In genomic region chr16:90143416-90143759, GRCm38 (mm10) we compare ENCODE assay signal across 8 mouse cellular contexts. TPM values are rescaled to one million over a fixed set of nuclear protein-coding genes. Genes with fewer than 3 reads are reported as not detected.
DNase-seq lines count a peak whose midpoint lies in the region; ATAC-seq and TF ChIP-seq lines count a peak whose summit lies in the region.

No protein-coding gene starts in this region.

- H3K27ac ChIP-seq in heart, embryonic 13.5 days (replicated peaks), result peak overlapping the region; percentile 80
- H3K27ac ChIP-seq in ES-E14 (ENCODE audit: insufficient read depth, low read depth, low read length, poor library complexity, severe bottlenecking) (no peak overlapping the region), macrophage (no peak overlapping the region)
- H3K27ac ChIP-seq in forebrain, embryonic 16.5 days (ENCODE audit: low read length), result peak overlapping the region; percentile 84

- peak overlapping the region; percentile 100 for H3K4me2 ChIP-seq in heart, embryonic 13.5 days
- peak overlapping the region; percentile 80 for H3K4me2 ChIP-seq in forebrain, embryonic 16.5 days (ENCODE audit: low read length)

- H3K27me3 ChIP-seq in heart, embryonic 13.5 days (replicated peaks), result no peaks in the 10 kb centered on the region
- H3K27me3 ChIP-seq in forebrain, embryonic 16.5 days (replicated peaks; ENCODE audit: control insufficient read depth, insufficient read depth, low read length), result no peaks in the 10 kb centered on the region

- WGBS in heart, embryonic 13.5 days, result under 1% methylated on average over 21 of the region's 21 CpGs
- WGBS in forebrain, embryonic 16.5 days, result under 1% methylated on average over 21 of the region's 21 CpGs
- under 1% methylated on average over 21 of the region's 21 CpGs for WGBS in macrophage (ENCODE audit: missing documents)

- intact Hi-C loops in heart, postnatal 25 days (cut with DNase I), result no loop called here

- H3K4me1 ChIP-seq in heart, embryonic 13.5 days, result peaks cover 26% of the 10 kb centered on the region
- H3K4me1 ChIP-seq in ES-E14 (ENCODE audit: control insufficient read depth in 2 of 2, insufficient read depth in 2 of 2, low read length in 2 of 2, poor library complexity in 1 of 2), result peaks cover 8 to 17% of the 10 kb centered on the region in 2 experiments; a peak in 3 of 4 replicates
- H3K4me1 ChIP-seq in forebrain, embryonic 16.5 days (replicated peaks; ENCODE audit: control insufficient read depth, insufficient read depth, low read length), result peaks cover 14% of the 10 kb centered on the region

- H3K79me2 ChIP-seq in macrophage (ENCODE audit: inconsistent target), result no peaks in the 10 kb centered on the region

- in situ Hi-C loops in ES-E14 (cut with MboI; ENCODE audit: low sequenced_read_pairs in 2 of 2, unreplicated experiment in 2 of 2), result no loop called here

- H3K36me3 ChIP-seq in heart, embryonic 13.5 days, result no peaks in the 10 kb centered on the region
- H3K36me3 ChIP-seq in ES-E14 (ENCODE audit: control insufficient read depth, insufficient read depth, low read length, poor library complexity, severe bottlenecking), result no peaks in the 10 kb centered on the region
- H3K36me3 ChIP-seq in forebrain, embryonic 16.5 days (ENCODE audit: control insufficient read depth, insufficient read depth), result no peaks in the 10 kb centered on the region
- no peaks in the 10 kb centered on the region for H3K36me3 ChIP-seq in macrophage (ENCODE audit: inconsistent target)

- H3K4me3 ChIP-seq in heart, embryonic 13.5 days, result peak overlapping the region; percentile 75
- peak overlapping the region; percentile 76 to 98 for H3K4me3 ChIP-seq in ES-E14 (ENCODE audit: insufficient read depth in 1 of 2, low read depth in 1 of 2, low read length in 2 of 2, poor library complexity in 1 of 2, severe bottlenecking in 1 of 2)
- H3K4me3 ChIP-seq in forebrain, embryonic 16.5 days (replicated peaks; ENCODE audit: low read length), result peak overlapping the region; percentile 81
- peak overlapping the region; percentile 38 for H3K4me3 ChIP-seq in macrophage (ENCODE audit: inconsistent target)

- DNase-seq in heart, postnatal 25 days (ENCODE audit: low spot score), result no peak
- no peak for DNase-seq in ES-E14 (ENCODE audit: low read depth, low spot score)
- no peak for DNase-seq in gastrocnemius, postnatal 4 days (ENCODE audit: low spot score in 2 of 2)
- DNase-seq in adrenal gland, postnatal 4 days (ENCODE audit: low spot score in 2 of 2), result no peak

- peak overlapping the region; percentile 90 for H3K9ac ChIP-seq in heart, embryonic 13.5 days
- H3K9ac ChIP-seq in ES-E14 (ENCODE audit: insufficient read depth, low read depth, low read length, poor library complexity, severe bottlenecking), result peak overlapping the region; percentile 74
- peak overlapping the region; percentile 79 for H3K9ac ChIP-seq in forebrain, embryonic 16.5 days (replicated peaks; ENCODE audit: low read depth, low read length)

- no peak for ATAC-seq in heart, embryonic 13.5 days (ENCODE audit: extremely low read depth, insufficient number of reproducible peaks, low FRiP score, low TSS enrichment)
- ATAC-seq in forebrain, embryonic 16.5 days, result peak; percentile 47
- ATAC-seq in frontal cortex, adult (ENCODE audit: low TSS enrichment), result no peak

- no peaks in the 10 kb centered on the region for H3K9me3 ChIP-seq in heart, embryonic 13.5 days
- no peaks in the 10 kb centered on the region for H3K9me3 ChIP-seq in ES-E14 (ENCODE audit: control insufficient read depth, insufficient read depth, low read depth, low read length)
- no peaks in the 10 kb centered on the region for H3K9me3 ChIP-seq in forebrain, embryonic 16.5 days (ENCODE audit: control insufficient read depth, low read length)

TF ChIP-seq in ES-E14, 5 proteins besides CTCF, POLR2A, EP300 and RAD21:
- TF ChIP-seq CHD2 (IDR thresholded peaks at IDR 0.05; ENCODE audit: low read depth, low read length), result no peak
- no peak for TF ChIP-seq MAFK (IDR thresholded peaks at IDR 0.05; ENCODE audit: insufficient read depth, low read depth, low read length)
- TF ChIP-seq ZNF384 (IDR thresholded peaks at IDR 0.05; ENCODE audit: low read depth, low read length), result no peak
- no peak for TF ChIP-seq HCFC1 (IDR thresholded peaks at IDR 0.05; ENCODE audit: borderline replicate concordance, insufficient read depth, low read length)
- no peak for TF ChIP-seq ZC3H11A (IDR thresholded peaks at IDR 0.05; ENCODE audit: borderline replicate concordance, low read depth, low read length)

RNA-seq across cellular contexts. Expression of gene Tiam1, which starts 0.2 kb away (rescaled TPM):
- 8.8 and 10.7 TPM in 2 replicates for polyA plus RNA-seq in heart, embryonic 13.5 days (2015; fragmentation: Nextera tagmentation; extraction: Ambion mirVana)
- total RNA-seq in heart, postnatal 25 days (2021), result 1 to 10 TPM; 6.7 to 7.8 TPM
- 15.7 and 22.9 TPM in 2 replicates for total RNA-seq in ES-E14 (2012; rRNA removed)
- 29.5 and 32.1 TPM in 2 replicates for polyA plus RNA-seq in forebrain, embryonic 16.5 days (2015; fragmentation: Nextera tagmentation; extraction: Ambion mirVana)
- total RNA-seq in macrophage (2018; cell fraction: chromatin; rRNA removed), result 10 to 100 TPM in 16 of 26 experiments, 1 to 10 TPM in 10; 2.4 to 91.2 (median 10.7) TPM
- 1 to 10 TPM; 3.0 to 7.4 (median 4.4) TPM for total RNA-seq in macrophage (2018; cell fraction: cytosol; rRNA removed)
- total RNA-seq in macrophage (2018; cell fraction: nucleus; rRNA removed), result 10 to 100 TPM in 10 of 26 experiments, 1 to 10 TPM in 16; 4.9 to 44.7 (median 8.8) TPM
- polyA plus RNA-seq in macrophage (2018), result 2.5 to 6.1 TPM (median 3.5 TPM) in 3 replicates
- total RNA-seq in gastrocnemius, postnatal 4 days (2021), result 10 to 100 TPM; 14.5 to 15.5 TPM
- total RNA-seq in adrenal gland, postnatal 4 days (2021), result 10 to 100 TPM; 67.9 to 73.4 TPM

Comparison
In these comparisons a context has a peak if more than half of its experiments do, and no peak if none do; other contexts are left out.
1. H3K27ac ChIP-seq: peak in heart, embryonic 13.5 days (single experiment) and forebrain, embryonic 16.5 days (single experiment); none in ES-E14 (single experiment) and macrophage (single experiment).
2. Peak in every context shown above with its lines, with median percentiles within 50 percentile points of each other: H3K4me3 ChIP-seq and H3K9ac ChIP-seq.